Mouse (Mus musculus) myocyte (in vitro differentiated cells): Measurements from ENCODE around the gene Sppl2a. TPM values are rescaled to one million over a fixed set of nuclear protein-coding genes. Genes with fewer than 3 reads are reported as not detected.
A peak's percentile ranks its signal among the peaks of the same experiment; 100 is the strongest.

Experiments
- H3K27me3 ChIP-seq: one replicate; pipeline ENCODE4 v1.6.1; 2011; ENCODE audit not compliant: control insufficient read depth, insufficient read depth, insufficient read length
- H3K36me3 ChIP-seq: one replicate; pipeline ENCODE4 v1.6.1; 2011; ENCODE audit not compliant: control insufficient read depth, insufficient read depth
- H3K4me2 ChIP-seq: one replicate; pipeline ENCODE4 v1.6.1; 2011; ENCODE audit warnings: low read depth, control low read depth
- H3K4me3 ChIP-seq: one replicate; pipeline ENCODE4 v1.5.1; 2011; ENCODE audit warnings: mild to moderate bottlenecking, control low read depth, moderate library complexity
- H3K79me2 ChIP-seq: one replicate; pipeline ENCODE4 v1.6.1; 2011; ENCODE audit not compliant: control insufficient read depth, insufficient read depth
- H3ac ChIP-seq: one replicate; pipeline ENCODE4 v1.6.1; 2011; ENCODE audit not compliant: control insufficient read depth, insufficient read length
- CEBPB ChIP-seq: IDR thresholded peaks from 2 replicates; pipeline ENCODE4 v1.6.1; 2011; ENCODE audit warnings: mild to moderate bottlenecking, moderate library complexity; ENCODE audit not compliant: poor library complexity, insufficient read depth, severe bottlenecking
- E2F4 ChIP-seq: IDR thresholded peaks from one replicate; pipeline ENCODE4 v1.6.1; 2011; ENCODE audit warnings: mild to moderate bottlenecking, control low read depth, moderate library complexity; ENCODE audit not compliant: insufficient read depth
- MAX ChIP-seq: IDR thresholded peaks from one replicate; pipeline ENCODE4 v1.6.1; 2011; ENCODE audit warnings: low read depth, mild to moderate bottlenecking, control low read depth
- MYOD1 ChIP-seq, 3 experiments: IDR thresholded peaks; one replicate each; pipeline ENCODE4 v1.6.1; 2011; ENCODE audit warnings: control low read depth in 2 of 3, low read depth in 2 of 3, mild to moderate bottlenecking in 2 of 3, moderate library complexity in 1 of 3; ENCODE audit not compliant: insufficient read length in 2 of 3, control insufficient read depth in 1 of 3
- MYOG ChIP-seq, 3 experiments: IDR thresholded peaks; one replicate each; pipeline ENCODE4 v1.6.1; 2011; ENCODE audit warnings: control low read depth in 2 of 3, low read depth in 2 of 3, mild to moderate bottlenecking in 2 of 3; ENCODE audit not compliant: insufficient read length in 2 of 3, control insufficient read depth in 1 of 3, insufficient read depth in 1 of 3
- POLR2A ChIP-seq: IDR thresholded peaks from one replicate; pipeline ENCODE4 v1.6.1; 2011; ENCODE audit warnings: low read depth, mild to moderate bottlenecking, control low read depth, moderate library complexity; ENCODE audit not compliant: insufficient read length
- POLR2AphosphoS2 ChIP-seq: IDR thresholded peaks from one replicate; pipeline ENCODE4 v1.6.1; 2011; ENCODE audit warnings: low read depth, control low read depth; ENCODE audit not compliant: insufficient read length
- REST ChIP-seq: IDR thresholded peaks from one replicate; pipeline ENCODE4 v1.6.1; 2011; ENCODE audit warnings: mild to moderate bottlenecking, control low read depth, moderate library complexity; ENCODE audit not compliant: insufficient read depth, insufficient read length
- SRF ChIP-seq: IDR thresholded peaks from one replicate; pipeline ENCODE4 v1.6.1; 2011; ENCODE audit warnings: low read depth; ENCODE audit not compliant: control insufficient read depth, insufficient read length
- TCF12 ChIP-seq: IDR thresholded peaks from one replicate; pipeline ENCODE4 v1.6.1; 2011; ENCODE audit warnings: mild to moderate bottlenecking, control low read depth; ENCODE audit not compliant: poor library complexity, insufficient read depth, severe bottlenecking
- TCF3 ChIP-seq: IDR thresholded peaks from one replicate; pipeline ENCODE4 v1.6.1; 2011; ENCODE audit warnings: low read depth, control low read depth; ENCODE audit not compliant: insufficient read length
- USF1 ChIP-seq: IDR thresholded peaks from one replicate; pipeline ENCODE4 v1.6.1; 2011; ENCODE audit warnings: low read depth, mild to moderate bottlenecking, control low read depth, moderate library complexity
- polyA plus RNA-seq: library from polyadenylated mRNA; unstranded; fragments of >200 nt; fragmentation: generic; extraction: Trizol; gene quantifications from one replicate; pipeline ENCODE4 v1.2.1, GENCODE M21; 2012; ENCODE audit warnings: missing spikeins

Sppl2a gene
- polyA plus RNA-seq: 14.9 TPM

DNA sequence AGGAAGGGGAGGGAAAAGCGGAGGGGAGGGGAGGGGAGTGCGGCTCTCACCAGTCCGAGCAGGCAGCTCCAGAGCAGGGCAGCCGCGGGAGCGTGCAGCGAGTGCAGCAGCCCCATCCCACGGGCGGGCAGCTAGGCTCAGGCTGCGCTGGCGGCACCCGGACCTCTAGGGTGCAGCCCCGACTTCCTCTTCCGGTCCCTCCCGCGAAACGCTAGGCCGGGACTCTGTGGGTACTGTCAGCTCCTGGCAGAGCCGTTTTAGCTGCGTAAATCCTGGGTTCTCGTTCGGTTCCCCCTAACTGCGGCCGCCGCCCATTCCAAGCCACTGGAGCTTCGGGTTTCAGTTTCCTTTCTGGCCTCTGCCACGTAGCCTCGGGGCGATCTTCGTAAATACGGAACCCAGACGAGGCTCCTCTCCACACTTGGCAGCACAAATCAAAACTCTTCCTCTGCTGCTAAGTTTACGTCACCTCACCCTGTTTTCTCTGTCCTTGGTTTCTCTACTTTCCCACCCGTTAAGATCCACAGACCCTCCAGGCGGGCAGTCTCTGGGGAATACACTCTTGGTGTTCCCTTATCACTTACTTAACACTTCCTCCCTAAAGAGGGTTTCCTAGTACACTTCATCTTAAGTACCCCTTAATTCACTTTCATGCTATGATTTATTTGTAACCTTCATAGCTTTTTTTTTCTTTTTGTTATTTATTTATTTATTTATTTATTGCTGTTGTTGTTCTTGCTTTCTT is at the start of gene Sppl2a:
Gene Sppl2a (minus strand): TSS at position 339 of the 745 bp plus-strand sequence.
- no peaks in the 10 kb centered on the region for H3K36me3 ChIP-seq
- TF ChIP-seq TCF3 (no peak), USF1 (no peak), MYOD1 (IDR thresholded peaks at IDR 0.05; ENCODE audit: control insufficient read depth in 1 of 3, insufficient read length in 2 of 3, low read depth in 2 of 3) (peak in 1 of 3 experiments; percentile 55), REST (no peak), POLR2AphosphoS2 (peak; percentile 99), E2F4 (no peak), MAX (no peak), SRF (peak; percentile 20), CEBPB (no peak), POLR2A (peak; percentile 99), TCF12 (no peak), MYOG (IDR thresholded peaks at IDR 0.05; ENCODE audit: control insufficient read depth in 1 of 3, insufficient read depth in 1 of 3, insufficient read length in 2 of 3, low read depth in 2 of 3) (peak in 2 of 3 experiments; percentile 55 to 61)
- peak within 1 kb of the TSS; percentile 83 for H3K4me2 ChIP-seq

DNA sequence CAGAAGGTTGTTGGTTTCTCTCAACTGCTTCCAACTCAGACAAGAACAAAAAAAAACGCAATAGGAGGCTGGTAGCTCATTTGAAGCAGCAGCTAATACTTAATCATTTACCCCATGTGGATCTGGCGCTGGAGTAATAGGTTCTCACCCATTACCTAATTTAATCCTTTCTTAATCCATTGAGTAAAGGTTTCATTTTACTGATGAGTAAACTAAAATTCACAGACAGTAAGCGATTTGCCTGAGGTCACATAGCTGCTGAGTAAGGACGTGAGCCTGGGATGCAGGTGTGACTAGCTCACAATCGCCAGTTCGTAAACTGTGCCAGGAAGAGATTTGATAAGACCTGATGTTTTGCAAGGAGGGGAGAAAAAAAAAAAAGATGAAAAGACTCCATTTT is 44.4 kb upstream of the Sppl2a start:
- H3K4me3 ChIP-seq: no peak overlapping the region
- no peak overlapping the region for H3ac ChIP-seq
- no peaks in the 10 kb centered on the region for H3K79me2 ChIP-seq
- no peaks in the 10 kb centered on the region for H3K27me3 ChIP-seq
- no peak overlapping the region for H3K4me2 ChIP-seq
- no peaks in the 10 kb centered on the region for H3K36me3 ChIP-seq
- TF ChIP-seq MYOD1 (IDR thresholded peaks at IDR 0.05; ENCODE audit: control insufficient read depth in 1 of 3, insufficient read length in 2 of 3, low read depth in 2 of 3): no peak
- no peak for TF ChIP-seq REST
- no peak for TF ChIP-seq POLR2AphosphoS2
- no peak for TF ChIP-seq E2F4
- TF ChIP-seq POLR2A: no peak
- TF ChIP-seq SRF: no peak
- no peak for TF ChIP-seq CEBPB
- TF ChIP-seq TCF12: no peak
- TF ChIP-seq USF1: no peak
- TF ChIP-seq MYOG (IDR thresholded peaks at IDR 0.05; ENCODE audit: control insufficient read depth in 1 of 3, insufficient read depth in 1 of 3, insufficient read length in 2 of 3, low read depth in 2 of 3): no peak
- TF ChIP-seq MAX: no peak
- no peak for TF ChIP-seq TCF3

More for the DNA sequence above, at the start of gene Sppl2a:
- Histone ChIP-seq H3ac (peak within 1 kb of the TSS; percentile 28), H3K4me3 (peak within 1 kb of the TSS; percentile 92), H3K79me2 (peaks cover 8% of the 10 kb centered on the region), H3K27me3 (no peaks in the 10 kb centered on the region)

DNA sequence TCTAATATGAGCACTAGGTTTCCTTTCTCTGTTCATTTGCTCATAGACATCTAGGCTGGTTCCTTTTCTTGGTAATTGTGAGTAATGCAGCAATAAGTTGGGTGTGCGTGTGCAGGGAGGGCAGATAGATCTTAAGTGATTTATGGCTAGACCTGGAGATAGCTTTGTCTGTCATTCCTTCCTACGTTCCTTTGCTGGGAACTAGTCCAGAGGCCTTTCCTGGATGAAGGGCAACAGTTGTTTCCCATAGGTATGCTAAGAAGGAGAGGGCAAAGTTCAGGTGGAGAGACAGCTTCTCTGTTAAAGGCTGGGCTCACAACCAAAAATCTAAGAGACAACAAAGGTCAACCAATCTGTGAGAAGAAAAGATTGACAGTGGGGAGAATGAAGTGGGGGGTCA is 28.7 kb upstream of the Sppl2a start:
- Histone ChIP-seq H3K4me2 (no peak overlapping the region), H3K36me3 (no peaks in the 10 kb centered on the region), H3K79me2 (no peaks in the 10 kb centered on the region), H3K27me3 (no peaks in the 10 kb centered on the region), H3K4me3 (no peak overlapping the region), H3ac (no peak overlapping the region)
- TF ChIP-seq SRF: no peak
- TF ChIP-seq USF1: no peak
- TF ChIP-seq E2F4: no peak
- TF ChIP-seq REST: no peak
- no peak for TF ChIP-seq MYOG (IDR thresholded peaks at IDR 0.05; ENCODE audit: control insufficient read depth in 1 of 3, insufficient read depth in 1 of 3, insufficient read length in 2 of 3, low read depth in 2 of 3)
- no peak for TF ChIP-seq MYOD1 (IDR thresholded peaks at IDR 0.05; ENCODE audit: control insufficient read depth in 1 of 3, insufficient read length in 2 of 3, low read depth in 2 of 3)
- no peak for TF ChIP-seq TCF3
- TF ChIP-seq CEBPB: no peak
- no peak for TF ChIP-seq POLR2A
- no peak for TF ChIP-seq POLR2AphosphoS2

DNA sequence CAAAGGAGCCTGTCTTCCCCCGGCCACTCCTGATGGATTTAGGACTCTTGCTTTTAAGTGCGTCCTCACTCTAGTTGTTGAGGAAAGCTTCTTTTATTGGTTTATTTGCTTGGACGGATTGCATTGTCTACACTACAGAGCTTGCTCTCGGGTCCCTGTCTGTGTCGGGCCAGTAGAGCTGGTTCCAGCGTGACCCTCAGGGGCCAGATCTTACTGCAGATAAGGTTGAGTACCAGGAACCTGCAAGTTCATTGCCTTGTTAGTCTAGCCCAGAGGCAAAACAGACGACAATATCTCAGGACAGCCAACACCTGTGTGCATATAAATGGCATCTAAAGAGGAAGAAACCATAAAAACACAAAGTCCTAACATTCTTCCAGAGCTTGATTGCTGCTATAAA is 22.6 kb upstream of the Sppl2a start:
- Histone ChIP-seq H3K79me2 (no peaks in the 10 kb centered on the region), H3K4me3 (no peak overlapping the region), H3ac (no peak overlapping the region), H3K27me3 (no peaks in the 10 kb centered on the region), H3K4me2 (no peak overlapping the region), H3K36me3 (no peaks in the 10 kb centered on the region)
- TF ChIP-seq MYOG (IDR thresholded peaks at IDR 0.05; ENCODE audit: control insufficient read depth in 1 of 3, insufficient read depth in 1 of 3, insufficient read length in 2 of 3, low read depth in 2 of 3) (no peak), TCF3 (no peak), POLR2AphosphoS2 (no peak), MAX (no peak), POLR2A (no peak), SRF (no peak), CEBPB (no peak), MYOD1 (IDR thresholded peaks at IDR 0.05; ENCODE audit: control insufficient read depth in 1 of 3, insufficient read length in 2 of 3, low read depth in 2 of 3) (no peak), REST (no peak), USF1 (no peak), E2F4 (no peak), TCF12 (no peak)
